Mouse (Mus musculus) monocyte, adult 5-6 weeks (primary cell): ENCODE measurements around the gene Klf12. TPM values are rescaled to one million over a fixed set of nuclear protein-coding genes. Genes with fewer than 3 reads are reported as not detected.
"Not testable (repeated sequence)": the region's sequence is repeated elsewhere in the genome, so short reads cannot be mapped to it uniquely, and the experiment has no call there.

ENCODE experiments used
- ATAC-seq: fragments of 153-309, 156-312 bp; replicated peaks from 2 replicates; pipeline ENCODE4 v1.8.0; 2017; ENCODE audit warnings: mild to moderate bottlenecking; ENCODE audit not compliant: low TSS enrichment, insufficient number of reproducible peaks, severe bottlenecking, poor library complexity, low FRiP score
- total RNA-seq: library from RNA; stranded (forward); fragments of 200-1000, 200-491, 200-594 nt; gene quantifications from 3 replicates; pipeline ENCODE4 v1.2.3, GENCODE M21; 2017

Klf12 gene
- total RNA-seq, 1 experiment from 2014 or later: 2.5 TPM

DNA sequence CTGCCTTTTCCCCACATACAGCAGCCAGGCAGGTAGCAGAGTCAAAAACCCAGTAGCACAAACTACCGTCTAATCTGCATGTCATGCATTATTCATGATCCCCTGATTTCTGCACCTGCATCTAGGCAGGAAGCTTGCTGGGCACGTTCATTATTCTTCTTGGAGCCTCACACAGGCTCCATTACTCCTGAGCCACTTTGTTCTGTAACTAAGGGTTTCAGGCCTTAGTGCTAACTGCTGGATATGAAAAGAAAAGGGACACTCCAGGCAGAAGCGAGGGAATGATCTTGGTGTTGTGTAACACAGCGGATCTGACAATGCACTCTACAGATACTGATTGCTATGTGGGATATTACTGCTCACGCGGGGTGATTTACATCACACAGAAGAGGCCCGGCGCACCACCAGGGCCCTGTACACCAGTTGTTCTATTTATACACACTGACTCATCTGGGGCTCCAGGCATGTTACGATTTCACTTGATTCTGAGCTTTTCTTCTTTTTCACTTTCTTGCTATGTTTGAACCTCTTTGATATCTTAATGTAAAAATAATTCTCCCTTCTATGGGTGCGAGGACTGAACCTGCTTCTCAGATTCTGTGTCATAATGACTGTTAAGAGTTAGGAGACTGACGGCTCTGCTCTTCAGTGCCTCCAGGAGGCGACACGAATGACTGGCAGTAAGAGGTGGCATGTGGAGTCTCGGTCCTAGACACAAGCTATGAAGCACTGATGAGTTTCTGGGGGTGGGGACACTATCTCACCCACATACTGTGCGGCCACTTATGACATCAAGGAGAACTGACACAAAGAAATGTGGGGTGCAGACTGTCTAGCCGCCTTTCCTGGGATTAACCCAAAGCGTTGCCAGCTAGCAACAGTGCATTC, 340.0 kb downstream of the Klf12 start:
- ATAC-seq: no peak

DNA sequence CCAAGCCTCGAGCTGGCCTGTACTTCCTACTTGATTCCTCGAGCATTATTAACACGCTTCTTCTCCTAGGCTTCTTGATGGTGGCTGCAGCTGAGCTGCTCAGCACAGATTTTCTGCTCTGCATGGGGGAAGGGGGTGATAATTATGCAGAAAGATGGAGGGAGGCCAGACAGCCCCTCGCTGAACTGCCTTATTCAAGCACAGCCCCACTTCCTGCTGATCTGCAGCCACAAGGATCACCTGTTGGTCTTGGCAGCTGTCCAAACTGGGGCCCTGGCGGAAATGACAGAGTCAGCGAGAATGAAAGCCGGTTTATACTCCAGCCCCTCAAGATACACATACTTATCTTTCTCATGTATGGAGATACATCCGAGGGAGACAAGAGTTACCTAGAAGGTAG, 341.3 kb downstream of the Klf12 start:
- ATAC-seq: no peak; the same call in 1 of the 2 replicates

DNA sequence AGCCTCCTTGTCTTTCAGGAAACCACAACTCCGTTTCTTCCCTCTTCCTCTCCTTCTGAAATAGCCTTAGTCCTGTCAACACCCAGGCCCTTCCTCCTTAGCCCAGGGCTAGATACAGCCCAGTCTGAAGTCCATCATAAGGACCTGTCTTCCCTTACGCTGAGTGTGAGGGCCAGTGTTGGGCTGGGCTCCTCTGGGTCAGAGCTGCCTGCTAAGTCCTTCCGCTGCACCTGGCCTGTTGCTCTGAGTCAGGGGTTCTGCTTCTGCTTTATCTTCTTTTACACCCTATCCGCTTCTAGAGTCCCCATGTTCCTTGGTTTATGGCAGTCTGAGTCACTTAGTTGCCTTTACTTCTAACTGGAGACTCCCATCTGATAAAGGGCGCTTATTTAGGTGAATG, 351.0 kb downstream of the Klf12 start:
- no peak for ATAC-seq

DNA sequence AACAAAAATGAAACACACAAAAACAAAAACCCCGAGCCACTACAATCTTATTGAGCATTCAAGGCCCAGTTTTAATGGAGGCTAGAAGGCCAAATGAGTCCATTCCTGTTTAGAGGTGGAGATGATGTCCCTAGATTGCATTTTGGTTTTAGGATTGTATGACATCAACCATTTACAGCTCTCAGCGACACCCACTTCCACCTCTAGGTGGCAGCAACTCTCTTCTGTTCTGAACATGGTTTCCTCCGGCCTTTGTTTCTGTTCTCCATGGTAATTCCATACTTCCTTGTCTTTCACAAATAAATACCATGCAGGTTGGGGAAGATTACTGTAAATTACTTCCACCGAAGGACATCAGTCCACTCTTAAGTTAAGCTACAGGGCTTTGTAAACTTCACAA, 352.6 kb downstream of the Klf12 start:
- no peak for ATAC-seq

DNA sequence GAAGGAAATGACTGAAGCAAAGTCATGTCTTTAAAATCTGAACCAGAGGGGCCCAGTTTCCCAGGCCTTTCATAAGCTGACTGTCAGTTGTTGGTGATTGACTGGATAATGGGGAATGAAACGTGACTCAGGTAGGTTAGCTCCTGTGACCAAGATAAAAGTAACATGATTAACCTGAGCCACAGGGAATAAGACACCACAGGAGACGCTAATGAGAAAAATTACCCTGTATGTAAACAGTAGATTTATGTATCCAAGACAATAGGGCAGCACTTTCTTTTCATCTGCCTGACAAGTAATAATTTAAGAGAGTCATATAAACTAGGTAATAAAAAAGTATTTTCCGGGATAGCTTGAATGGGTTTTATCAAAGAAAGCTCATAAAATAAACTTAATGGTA, 372.6 kb downstream of the Klf12 start:
- no peak for ATAC-seq

DNA sequence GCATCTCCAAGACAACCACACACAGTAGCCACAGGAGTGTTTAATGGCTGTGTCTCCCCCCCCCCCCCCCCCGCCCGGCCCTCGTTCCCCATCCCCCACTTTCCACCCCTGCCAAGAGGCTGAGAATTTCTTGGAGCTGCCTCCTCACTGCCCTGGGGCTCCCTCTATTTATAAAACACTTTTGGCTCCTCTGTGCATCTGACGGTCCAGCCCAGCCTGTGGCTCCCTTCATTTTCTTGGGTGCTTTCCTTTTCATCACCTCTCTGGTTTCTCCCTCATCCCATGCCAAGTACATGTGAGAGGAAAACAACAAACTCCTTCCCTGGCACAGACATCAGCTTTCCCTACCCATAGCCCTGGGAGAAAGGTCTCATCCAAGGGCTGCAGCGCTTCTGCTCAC, 373.6 kb downstream of the Klf12 start:
- no peak for ATAC-seq

DNA sequence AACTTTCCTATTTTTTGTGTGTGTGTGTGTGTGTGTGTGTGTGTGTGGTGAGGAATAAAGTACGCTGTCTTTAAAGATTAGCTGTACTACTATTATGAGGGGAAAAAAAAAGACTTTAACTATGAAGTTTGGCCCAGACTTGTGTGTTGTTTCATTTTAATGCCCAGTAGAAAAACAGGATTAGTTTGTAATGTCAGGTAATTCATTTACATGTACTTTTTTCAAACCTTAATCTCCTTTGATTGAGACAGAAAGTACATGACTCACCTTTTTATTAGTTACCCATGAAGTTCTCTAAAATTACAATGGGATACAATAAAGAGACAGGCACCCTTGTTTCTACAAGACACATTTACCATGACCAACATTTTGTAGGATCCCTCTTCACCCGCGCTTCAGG, 383.6 kb downstream of the Klf12 start:
- no peak for ATAC-seq

DNA sequence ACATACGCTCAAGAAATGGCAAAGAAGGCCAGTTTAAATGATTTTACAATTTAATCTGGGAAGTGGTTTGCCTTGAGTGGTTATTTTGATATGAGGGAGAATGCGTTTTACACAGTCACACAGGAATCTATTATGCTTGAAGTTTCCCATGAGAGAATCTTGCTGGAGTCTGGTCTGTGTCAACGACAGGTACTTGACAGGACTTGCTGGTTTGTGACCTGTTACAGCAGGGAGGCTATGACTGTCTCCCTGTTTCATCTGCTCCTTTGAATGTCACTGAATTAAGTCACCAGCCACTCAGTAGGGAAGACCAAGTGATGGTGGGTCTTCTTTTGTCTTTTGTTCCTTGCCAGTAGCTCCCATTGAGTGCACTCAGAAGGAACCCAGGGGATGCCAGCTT, 385.6 kb downstream of the Klf12 start:
- ATAC-seq: no peak

DNA sequence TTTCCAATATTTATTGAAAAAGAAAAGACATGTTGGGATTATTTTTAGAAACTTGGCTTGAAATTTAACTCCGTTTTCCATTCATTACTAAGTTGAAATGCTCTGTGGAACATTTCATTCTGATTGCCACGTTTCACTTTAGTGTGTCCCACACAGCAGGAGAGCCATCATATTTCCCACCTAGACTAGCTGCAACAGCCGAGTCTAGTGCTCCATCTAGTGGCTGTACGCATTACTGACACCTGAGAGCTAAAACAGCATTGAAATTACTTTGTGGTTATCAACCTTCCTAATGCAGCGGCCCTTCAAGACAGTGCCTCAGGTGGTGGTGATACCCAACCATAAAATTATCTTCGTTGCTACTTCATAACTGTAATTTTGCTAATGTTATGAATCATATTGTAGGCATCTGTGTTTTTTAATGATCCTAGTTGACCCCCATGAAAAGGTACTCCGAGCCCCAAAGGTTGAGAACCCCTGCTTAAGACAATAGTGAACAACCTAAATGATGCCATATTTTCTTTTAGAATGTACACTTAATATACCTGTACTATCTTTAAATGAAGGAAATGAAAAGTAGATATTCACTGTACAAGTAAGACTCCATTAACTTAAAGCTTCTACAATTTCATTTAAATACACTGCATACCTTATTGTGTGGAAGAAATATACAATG, 389.6 kb downstream of the Klf12 start:
- ATAC-seq: no peak

DNA sequence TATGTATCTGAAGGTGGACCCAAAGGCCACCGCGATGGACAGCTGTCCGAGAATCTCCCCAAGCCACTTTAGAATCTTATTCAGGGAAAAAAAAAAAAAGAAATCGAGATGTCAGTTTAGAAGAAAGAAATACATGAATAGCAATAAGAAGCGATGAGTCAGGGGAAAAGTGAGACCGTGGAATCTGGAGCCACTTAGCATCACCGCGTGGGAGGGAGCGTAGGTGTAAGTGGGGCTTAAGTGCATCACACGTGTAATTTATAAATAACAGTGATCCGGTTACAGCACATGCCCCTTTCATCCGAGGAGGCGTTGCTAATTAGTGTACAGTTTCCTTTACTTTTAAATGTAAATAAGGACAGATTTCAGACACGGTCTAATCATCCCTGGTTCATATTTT, 390.4 kb downstream of the Klf12 start:
- no peak for ATAC-seq

DNA sequence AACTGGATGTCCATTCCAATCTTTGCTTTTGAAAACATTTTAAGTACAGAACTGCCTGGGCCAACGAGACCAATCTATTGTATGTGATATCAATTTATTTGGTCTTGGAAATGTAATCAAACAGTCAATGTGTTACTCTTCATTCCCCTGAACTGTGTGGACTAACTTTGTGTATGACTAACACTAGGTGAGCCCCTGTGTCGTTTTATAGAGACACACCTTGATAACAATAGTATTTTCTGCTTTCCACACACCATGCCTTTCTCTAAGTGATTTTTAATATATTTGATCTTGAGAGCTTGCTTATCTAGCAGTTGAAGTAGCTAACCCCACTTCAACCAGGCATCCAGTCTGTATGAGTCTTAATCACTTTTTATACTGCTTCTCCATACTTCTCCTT, 398.0 kb downstream of the Klf12 start:
- no peak for ATAC-seq

DNA sequence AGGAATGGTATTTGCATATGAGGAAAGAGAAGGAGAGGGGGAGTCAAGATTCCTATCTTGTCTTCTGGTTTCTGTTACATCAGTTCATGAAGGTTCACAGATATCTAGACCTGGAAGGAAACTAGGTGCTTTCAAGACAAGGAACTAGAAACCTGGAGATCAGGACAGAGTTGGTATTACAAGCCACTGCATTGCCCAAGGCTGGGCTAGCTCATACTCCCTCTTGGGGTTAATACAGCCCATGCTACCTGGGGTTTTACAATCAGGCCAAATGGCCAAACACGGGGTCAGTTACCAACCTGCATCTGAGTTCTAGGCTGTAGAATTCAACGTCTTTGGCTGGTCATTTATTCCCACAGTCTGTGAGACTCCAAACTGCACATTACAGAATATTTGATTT, 398.9 kb downstream of the Klf12 start:
- ATAC-seq: no peak

DNA sequence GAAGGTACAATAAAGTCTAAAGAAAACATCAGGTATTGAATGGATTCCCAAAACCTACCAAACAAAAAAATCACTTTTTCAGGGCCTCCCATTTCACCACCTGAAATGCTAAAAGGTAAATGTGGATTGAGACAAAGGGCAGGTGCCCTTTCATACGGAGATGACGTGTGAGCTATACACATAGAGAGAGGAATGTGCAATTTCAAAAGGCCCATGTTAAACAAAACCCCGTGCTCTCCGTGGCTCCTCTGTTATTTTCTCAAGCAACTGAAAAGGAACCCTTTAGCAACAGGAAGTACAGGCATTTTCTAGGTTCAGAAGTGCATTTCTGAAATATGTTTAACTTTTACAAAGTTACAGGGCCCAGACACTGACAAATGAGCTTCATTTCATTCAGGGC, 399.4 kb downstream of the Klf12 start:
- ATAC-seq: no peak

DNA sequence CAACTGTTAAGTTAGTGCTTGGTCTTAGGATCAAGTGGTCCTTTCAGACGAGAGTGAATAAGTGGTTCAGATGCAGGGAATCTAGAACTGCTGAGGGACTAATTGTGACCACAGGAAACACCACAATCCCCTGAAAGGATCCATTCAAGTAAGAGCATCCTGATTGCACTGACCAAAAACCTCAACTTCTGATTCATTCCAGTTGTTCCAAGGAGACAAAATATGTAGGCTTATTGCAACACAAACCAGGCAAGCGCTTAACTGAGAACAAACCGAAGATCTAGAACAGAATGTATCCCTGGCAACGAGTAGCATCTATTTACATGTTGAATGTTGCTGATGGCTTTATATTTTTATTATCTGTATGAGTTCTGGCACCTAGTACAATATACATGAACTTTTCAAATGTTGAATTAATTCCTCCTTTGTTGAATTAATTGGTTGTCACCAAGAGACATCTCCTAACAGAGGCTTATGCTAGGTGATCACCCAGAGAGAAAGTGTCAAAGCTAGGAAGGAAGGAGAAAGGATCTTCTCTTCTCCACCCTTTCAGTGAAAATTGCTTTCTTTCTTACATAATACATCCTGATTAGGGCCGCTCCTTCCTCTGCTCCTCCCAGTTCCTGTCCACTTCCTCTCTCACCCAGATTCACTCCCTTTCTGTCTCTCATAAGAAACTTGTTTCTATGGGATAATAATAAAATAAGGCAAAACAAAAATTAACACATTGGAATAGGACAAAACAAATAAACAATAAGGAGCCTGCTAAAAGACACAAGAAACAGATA, 407.5 kb downstream of the Klf12 start:
- ATAC-seq: no peak

DNA sequence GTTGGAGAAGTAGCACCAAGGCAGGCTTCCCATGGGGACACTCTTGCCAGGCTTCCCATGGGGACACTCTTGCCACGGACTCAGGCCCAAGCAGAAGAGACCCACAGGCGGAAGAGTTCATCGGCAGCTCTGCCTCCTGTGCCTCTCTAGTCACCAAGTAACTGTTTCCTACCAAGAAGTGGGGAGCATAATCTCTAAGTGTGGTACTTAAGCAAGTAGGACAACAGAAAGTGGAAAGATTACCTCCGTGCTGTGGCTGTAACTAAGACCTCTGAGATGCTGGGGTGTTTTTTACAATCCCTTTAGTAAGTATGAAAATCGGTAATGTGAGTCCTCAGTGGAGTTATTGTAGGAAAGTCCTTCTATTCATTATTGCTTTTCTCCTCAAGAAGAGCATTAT, 410.8 kb downstream of the Klf12 start:
- ATAC-seq: no peak

DNA sequence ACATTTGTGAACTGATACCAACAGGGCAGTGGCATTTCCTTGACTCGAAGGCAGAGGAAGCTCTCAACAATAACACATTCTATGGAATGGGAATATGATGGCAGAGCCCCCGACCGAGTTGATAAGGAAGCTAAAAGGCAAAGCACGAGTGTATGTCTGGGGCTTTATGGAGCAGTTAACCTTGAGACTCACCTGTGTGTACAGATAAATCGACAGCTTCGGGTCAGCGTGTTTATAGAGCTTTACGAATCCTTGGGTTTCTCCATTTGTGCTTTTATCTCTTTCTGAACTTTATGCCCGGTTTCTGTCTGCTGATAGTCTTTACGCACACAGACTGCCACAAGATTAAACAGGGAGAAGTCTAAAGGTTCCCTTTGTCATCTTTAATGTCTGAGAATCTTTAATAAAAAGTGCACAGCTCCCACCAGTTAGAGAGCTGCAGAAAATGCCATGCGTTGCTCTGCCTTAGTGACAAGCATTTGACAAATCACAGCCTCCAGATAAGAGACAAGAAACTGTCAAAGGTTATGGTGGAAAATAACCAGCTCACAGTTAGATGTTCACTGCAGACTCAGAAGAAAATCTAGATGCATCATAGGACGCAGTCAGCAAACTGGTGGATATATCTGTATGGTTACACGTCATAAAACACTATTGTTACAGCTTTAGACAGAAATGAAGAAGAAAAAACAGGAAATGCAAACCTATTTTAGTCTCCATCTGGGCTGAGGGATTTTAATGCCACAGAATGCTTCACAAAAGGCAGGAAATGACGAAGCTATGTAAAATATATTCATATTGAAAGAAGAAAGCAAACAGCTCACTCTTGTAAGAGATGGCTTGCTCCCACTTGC, 428.1 kb downstream of the Klf12 start:
- ATAC-seq: no peak

DNA sequence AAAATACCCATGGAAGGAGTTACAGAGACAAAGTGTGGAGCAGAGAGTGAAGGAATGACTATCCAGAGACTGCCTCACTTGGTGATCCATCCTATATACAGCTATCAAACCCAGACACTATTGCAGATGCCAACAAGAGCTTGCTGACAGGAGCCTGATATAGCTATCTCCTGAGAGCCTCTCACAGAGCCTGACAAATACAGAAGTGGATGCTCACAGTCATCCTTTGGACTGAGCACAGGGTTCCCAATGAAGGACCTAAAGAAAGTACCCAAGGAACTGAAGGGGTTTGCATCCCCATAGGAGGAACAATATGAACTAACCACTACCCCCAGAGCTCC, 430.0 kb downstream of the Klf12 start:
- not testable (repeated sequence) for ATAC-seq

DNA sequence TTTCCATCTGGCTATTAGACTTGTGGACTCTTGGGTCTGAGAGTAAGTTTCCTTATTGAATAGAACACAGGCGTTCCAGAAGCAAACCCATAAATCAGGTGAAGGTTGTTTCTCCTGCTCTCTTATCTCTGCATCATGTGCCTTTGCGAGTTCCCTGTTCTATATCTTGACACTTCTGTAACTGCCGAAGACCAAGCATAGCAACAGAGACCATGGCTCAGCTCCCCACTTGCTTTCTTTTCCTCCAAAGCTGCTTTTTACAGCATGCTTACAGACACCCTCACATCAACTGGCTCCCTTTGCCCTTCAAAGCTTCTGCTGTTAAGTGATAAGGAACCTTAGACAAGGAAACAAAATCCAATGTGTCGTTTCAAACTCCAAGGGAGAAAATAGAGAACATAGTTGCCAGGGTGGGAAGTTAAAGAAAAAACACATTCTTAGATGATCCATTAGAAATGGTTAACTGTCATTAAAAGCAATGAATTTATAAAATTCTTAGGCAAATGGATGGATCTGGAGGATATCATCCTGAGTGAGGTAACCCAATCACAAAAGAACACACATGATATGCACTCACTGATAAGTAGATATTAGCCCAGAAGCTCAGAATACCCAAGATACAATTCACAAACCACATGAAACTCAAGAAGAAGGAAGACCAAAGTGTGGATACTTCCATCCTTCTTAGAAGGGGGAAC, 430.6 kb downstream of the Klf12 start:
- ATAC-seq: not testable (repeated sequence)
